Mouse (Mus musculus): ENCODE results near the gene Krtap26-1.

DNA sequence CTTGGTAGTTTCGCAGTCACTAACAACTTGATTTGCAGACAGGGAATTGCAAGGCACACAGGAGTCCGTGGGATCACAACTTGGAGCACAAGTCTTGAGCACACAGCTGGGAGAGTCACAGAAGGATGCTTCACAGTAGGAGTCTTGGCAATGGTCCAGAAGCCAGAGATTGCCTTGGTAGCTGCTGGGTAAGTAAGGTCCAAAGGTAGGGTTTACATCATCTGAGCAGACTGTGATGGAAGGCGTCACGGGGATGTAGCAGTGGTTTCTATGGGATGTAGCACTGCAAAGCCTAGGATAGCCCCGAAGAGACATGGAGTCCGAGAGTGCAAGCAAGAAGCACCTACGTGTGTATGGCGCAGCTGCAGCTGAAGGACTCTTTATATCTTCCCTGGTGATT lies 35.7 kb downstream of the Krtap26-1 start, which contains the start of gene Krtap24-1:
- TF ChIP-seq POLR2A (IDR thresholded peaks at IDR 0.05; ENCODE audit: borderline replicate concordance, insufficient read depth, low read length) (no peak), CTCF (IDR thresholded peaks at IDR 0.05; ENCODE audit: borderline replicate concordance, insufficient read depth, low read depth, low read length) (no peak)
